8 mouse cellular contexts compared by ENCODE assay signal in genomic region chr11:6267320-6268254, GRCm38 (mm10). TPM values are rescaled to one million over a fixed set of nuclear protein-coding genes. Genes with fewer than 3 reads are reported as not detected.
DNase-seq lines count a peak whose midpoint lies in the region; ATAC-seq lines count a peak whose summit lies in the region.

TSS of gene Ddx56 (minus strand) at chr11:6267772.

- H3K4me1 ChIP-seq in heart, embryonic 14.5 days (ENCODE audit: control insufficient read depth in 2 of 2, insufficient read depth in 2 of 2, low read length in 2 of 2), result peaks cover 4 to 9% of the 10 kb centered on the region in 2 experiments; a peak in 3 of 4 replicates
- peaks cover 26% of the 10 kb centered on the region for H3K4me1 ChIP-seq in liver, embryonic 13.5 days (replicated peaks)
- peaks cover 6% of the 10 kb centered on the region; the same call in 1 of the 2 replicates for H3K4me1 ChIP-seq in stomach, embryonic 16.5 days (ENCODE audit: control insufficient read depth, insufficient read depth, low read length)

- peaks cover 67% of the 10 kb centered on the region for H3K36me3 ChIP-seq in heart, embryonic 14.5 days (ENCODE audit: control insufficient read depth, insufficient read depth, low read length)
- H3K36me3 ChIP-seq in liver, embryonic 13.5 days, result peaks cover 58% of the 10 kb centered on the region
- peaks cover 27% of the 10 kb centered on the region for H3K36me3 ChIP-seq in stomach, embryonic 16.5 days (ENCODE audit: control insufficient read depth, insufficient read depth, low read length)

- H3K4me3 ChIP-seq in heart, embryonic 14.5 days (ENCODE audit: control insufficient read depth in 1 of 2, insufficient read depth in 1 of 2, low read depth in 1 of 2, low read length in 2 of 2), result peak within 1 kb of the TSS; percentile 91 to 92
- peak within 1 kb of the TSS; percentile 82 for H3K4me3 ChIP-seq in liver, embryonic 13.5 days (replicated peaks)
- H3K4me3 ChIP-seq in stomach, embryonic 16.5 days (replicated peaks; ENCODE audit: low read length), result peak within 1 kb of the TSS; percentile 56

- peak within 1 kb of the TSS; percentile 94 for H3K4me2 ChIP-seq in heart, embryonic 14.5 days (ENCODE audit: low read length)
- H3K4me2 ChIP-seq in liver, embryonic 13.5 days, result peak within 1 kb of the TSS; percentile 85
- H3K4me2 ChIP-seq in stomach, embryonic 16.5 days (ENCODE audit: low read depth, low read length), result peak within 1 kb of the TSS; percentile 82

- peak within 1 kb of the TSS; percentile 92 to 99 for H3K27ac ChIP-seq in heart, embryonic 14.5 days (replicated peaks in 1 of 2; ENCODE audit: control insufficient read depth in 1 of 2, insufficient read depth in 1 of 2, low read depth in 2 of 2, low read length in 2 of 2)
- H3K27ac ChIP-seq in liver, embryonic 13.5 days, result peak within 1 kb of the TSS; percentile 91
- peak within 1 kb of the TSS; percentile 95 for H3K27ac ChIP-seq in stomach, embryonic 16.5 days (ENCODE audit: low read length)

- DNase-seq in c-Kit-negative CD71-positive TER-119-positive erythroid progenitor cells, embryonic 14.5 days (ENCODE audit: low read depth, low spot score), result peak; percentile 89
- peak; percentile 87 for DNase-seq in fibroblast of lung, adult 2 months (ENCODE audit: low read depth)
- peak; percentile 95 for DNase-seq in kidney, postnatal 14 days
- DNase-seq in liver, embryonic 13.5 days, result peak; percentile 89
- DNase-seq in neural tube, embryonic 10.5 days (ENCODE audit: extremely low spot score, low spot score), result peak; percentile 88

- peak within 1 kb of the TSS; percentile 93 for H3K9ac ChIP-seq in heart, embryonic 14.5 days (ENCODE audit: low read length)
- peak within 1 kb of the TSS; percentile 83 for H3K9ac ChIP-seq in liver, embryonic 13.5 days
- H3K9ac ChIP-seq in stomach, embryonic 16.5 days (ENCODE audit: low read length), result peak within 1 kb of the TSS; percentile 73

- no peaks in the 10 kb centered on the region for H3K9me3 ChIP-seq in heart, embryonic 14.5 days (ENCODE audit: control insufficient read depth, low read length)
- H3K9me3 ChIP-seq in liver, embryonic 13.5 days (replicated peaks), result no peaks in the 10 kb centered on the region
- no peaks in the 10 kb centered on the region for H3K9me3 ChIP-seq in stomach, embryonic 16.5 days (replicated peaks; ENCODE audit: control insufficient read depth, low read length)

- ATAC-seq in CD4-positive, CD25-positive, alpha-beta regulatory T cell, adult 4 months, result peak; percentile 100
- ATAC-seq in heart, embryonic 14.5 days (ENCODE audit: insufficient number of reproducible peaks, insufficient read depth, low FRiP score, low read depth), result peak; percentile 90
- ATAC-seq in liver, embryonic 13.5 days (ENCODE audit: low read depth), result peak; percentile 97
- ATAC-seq in stomach, embryonic 16.5 days (ENCODE audit: insufficient read depth, low FRiP score), result peak; percentile 98

- 2% methylated on average over 50 of the region's 50 CpGs for WGBS in heart, embryonic 14.5 days
- under 1% methylated on average over 50 of the region's 50 CpGs for WGBS in liver, embryonic 13.5 days (ENCODE audit: insufficient replicate concordance)
- 2% methylated on average over 50 of the region's 50 CpGs for WGBS in stomach, embryonic 16.5 days

- H3K27me3 ChIP-seq in heart, embryonic 14.5 days (ENCODE audit: control insufficient read depth, insufficient read depth, low read length), result no peaks in the 10 kb centered on the region
- no peaks in the 10 kb centered on the region for H3K27me3 ChIP-seq in liver, embryonic 13.5 days
- H3K27me3 ChIP-seq in stomach, embryonic 16.5 days (ENCODE audit: control insufficient read depth, insufficient read depth, low read length), result no peaks in the 10 kb centered on the region

RNA-seq across cellular contexts. Expression of gene Ddx56, which starts in this region (rescaled TPM):
- 100 to 1,000 TPM in 1 of 2 experiments, 10 to 100 TPM in 1; 90.0 to 123 TPM for polyA plus RNA-seq in CD4-positive, CD25-positive, alpha-beta regulatory T cell, adult 4 months (2017; shearing (Covaris generic))
- polyA plus RNA-seq in heart, embryonic 14.5 days (2014; fragmentation: Nextera tagmentation; extraction: Ambion mirVana), result 50.9 and 55.0 TPM in 2 replicates
- polyA plus RNA-seq in liver, embryonic 13.5 days (2015; fragmentation: Nextera tagmentation; extraction: Ambion mirVana), result 72.6 and 78.4 TPM in 2 replicates
- 85.2 and 87.6 TPM in 2 replicates for polyA plus RNA-seq in stomach, embryonic 16.5 days (2015; fragmentation: Nextera tagmentation; extraction: Ambion mirVana)

Comparison
In these comparisons a context has a peak if more than half of its experiments do, and no peak if none do; other contexts are left out.
1. Peak in every context shown above with its lines: DNase-seq, ATAC-seq, H3K4me3 ChIP-seq and H3K27ac ChIP-seq.